Mouse (Mus musculus): ENCODE measurements around the gene Bud23. TPM values are rescaled to one million over a fixed set of nuclear protein-coding genes. Genes with fewer than 3 reads are reported as not detected.
"Not testable (repeated sequence)": the region's sequence is repeated elsewhere in the genome, so short reads cannot be mapped to it uniquely, and the experiment has no call there.

Bud23 gene
- polyA plus RNA-seq (2015; fragmentation: Nextera tagmentation; extraction: Ambion mirVana): 143 and 145 TPM in 2 replicates

- not testable (repeated sequence) for H3K9me3 ChIP-seq; ATAC-seq (ENCODE audit: low FRiP score, low read depth); H3K27me3 ChIP-seq
- WGBS: 72% methylated on average over 9 of the region's 9 CpGs
- H3K4me1 ChIP-seq: peaks cover 21% of the 10 kb centered on the region
- peaks cover 49% of the 10 kb centered on the region for H3K36me3 ChIP-seq
- H3K27ac ChIP-seq: 0 out of 2 replicates have a peak within 1 kb of the TSS, but pooled peaks have one; percentile 10
- peak within 1 kb of the TSS; percentile 95 for H3K4me2 ChIP-seq (replicated peaks)
- H3K9ac ChIP-seq: peak within 1 kb of the TSS; percentile 93
- H3K4me3 ChIP-seq: peak within 1 kb of the TSS; percentile 99
Observed at GRCm38 (mm10) chr5:135064909-135065446, at the start of gene Bud23. TSS of gene Bud23 (minus strand) at chr5:135064959.

- no peak overlapping the region for H3K4me2 ChIP-seq (replicated peaks)
- H3K4me3 ChIP-seq: no peak overlapping the region
- no peaks in the 10 kb centered on the region for H3K36me3 ChIP-seq
- H3K27ac ChIP-seq: no peak overlapping the region
- H3K27me3 ChIP-seq: peaks cover 15% of the 10 kb centered on the region
- 89% methylated on average over 12 of the region's 12 CpGs for WGBS
- H3K9ac ChIP-seq: no peak overlapping the region
- H3K9me3 ChIP-seq: no peaks in the 10 kb centered on the region
- H3K4me1 ChIP-seq: 0 out of 2 replicates have a peak, but pooled peaks cover 3% of the 10 kb centered on the region
- no peak for ATAC-seq (ENCODE audit: low FRiP score, low read depth)
Observed at GRCm38 (mm10) chr5:135113782-135114181, 49.0 kb upstream of the Bud23 start.

DNA sequence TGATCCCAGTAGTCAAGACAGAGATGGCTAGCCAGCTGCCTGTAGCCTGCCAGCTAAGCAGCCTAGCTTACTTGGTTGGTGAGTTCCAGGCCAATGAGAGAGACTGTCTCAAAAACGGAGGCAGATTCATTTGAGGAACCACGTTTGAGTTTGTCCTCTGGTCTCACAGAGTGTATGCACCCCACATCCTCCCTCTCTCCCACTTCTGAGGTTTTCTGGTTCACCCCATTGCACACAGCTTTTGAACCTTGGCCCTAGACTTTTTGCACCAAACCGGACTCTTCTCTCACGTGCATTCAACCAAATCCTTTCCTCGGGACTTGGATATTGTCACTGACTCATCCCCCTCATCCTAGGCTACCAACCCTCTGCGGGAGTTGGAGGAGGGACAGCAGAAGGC lies 45.2 kb upstream of the Bud23 start:
- H3K27ac ChIP-seq: no peak overlapping the region
- no peak overlapping the region for H3K9ac ChIP-seq
- peaks cover 51% of the 10 kb centered on the region for H3K27me3 ChIP-seq
- H3K9me3 ChIP-seq: no peaks in the 10 kb centered on the region
- 75% methylated on average over 6 of the region's 6 CpGs for WGBS
- H3K36me3 ChIP-seq: no peaks in the 10 kb centered on the region
- ATAC-seq (ENCODE audit: low FRiP score, low read depth): no peak
- H3K4me3 ChIP-seq: no peak overlapping the region
- H3K4me2 ChIP-seq (replicated peaks): no peak overlapping the region
- peaks cover 17% of the 10 kb centered on the region for H3K4me1 ChIP-seq

- peaks cover 51% of the 10 kb centered on the region for H3K27me3 ChIP-seq
Observed at GRCm38 (mm10) chr5:135109426-135109825, 44.7 kb upstream of the Bud23 start.

GRCm38 (mm10) chr5:135109017-135109416 lies 44.3 kb upstream of the Bud23 start:
- Histone ChIP-seq H3K9ac (no peak overlapping the region), H3K27me3 (peaks cover 55% of the 10 kb centered on the region), H3K27ac (no peak overlapping the region), H3K4me2 (replicated peaks) (no peak overlapping the region), H3K9me3 (no peaks in the 10 kb centered on the region), H3K36me3 (no peaks in the 10 kb centered on the region), H3K4me3 (no peak overlapping the region), H3K4me1 (peaks cover 17% of the 10 kb centered on the region)
- no peak for ATAC-seq (ENCODE audit: low FRiP score, low read depth)
- WGBS: 52% methylated on average over 6 of the region's 6 CpGs

More at GRCm38 (mm10) chr5:135109426-135109825, 44.7 kb upstream of the Bud23 start:
- no peak overlapping the region for H3K9ac ChIP-seq
- H3K4me1 ChIP-seq: peaks cover 17% of the 10 kb centered on the region
- no peak overlapping the region for H3K27ac ChIP-seq
- no peak overlapping the region for H3K4me2 ChIP-seq (replicated peaks)
- H3K4me3 ChIP-seq: no peak overlapping the region
- no peak for ATAC-seq (ENCODE audit: low FRiP score, low read depth)
- no peaks in the 10 kb centered on the region for H3K9me3 ChIP-seq
- no peaks in the 10 kb centered on the region for H3K36me3 ChIP-seq
- WGBS: 83% methylated on average over 3 of the region's 3 CpGs

- Histone ChIP-seq H3K4me3 (peak overlapping the region; percentile 56), H3K27me3 (peaks cover 55% of the 10 kb centered on the region), H3K27ac (no peak overlapping the region), H3K9ac (peak overlapping the region; percentile 76; the same call in 1 of the 2 replicates), H3K9me3 (no peaks in the 10 kb centered on the region), H3K4me1 (peaks cover 17% of the 10 kb centered on the region), H3K4me2 (replicated peaks) (peak overlapping the region; percentile 98), H3K36me3 (no peaks in the 10 kb centered on the region)
- peak; percentile 30; the same call in 1 of the 2 replicates for ATAC-seq (ENCODE audit: low FRiP score, low read depth)
- 7% methylated on average over 40 of the region's 40 CpGs for WGBS
Observed at GRCm38 (mm10) chr5:135107521-135108501, 43.1 kb upstream of the Bud23 start.

- H3K4me1 ChIP-seq: peaks cover 17% of the 10 kb centered on the region
- no peak overlapping the region for H3K27ac ChIP-seq
- peaks cover 55% of the 10 kb centered on the region for H3K27me3 ChIP-seq
Observed at GRCm38 (mm10) chr5:135106758-135107256, 42.0 kb upstream of the Bud23 start.

DNA sequence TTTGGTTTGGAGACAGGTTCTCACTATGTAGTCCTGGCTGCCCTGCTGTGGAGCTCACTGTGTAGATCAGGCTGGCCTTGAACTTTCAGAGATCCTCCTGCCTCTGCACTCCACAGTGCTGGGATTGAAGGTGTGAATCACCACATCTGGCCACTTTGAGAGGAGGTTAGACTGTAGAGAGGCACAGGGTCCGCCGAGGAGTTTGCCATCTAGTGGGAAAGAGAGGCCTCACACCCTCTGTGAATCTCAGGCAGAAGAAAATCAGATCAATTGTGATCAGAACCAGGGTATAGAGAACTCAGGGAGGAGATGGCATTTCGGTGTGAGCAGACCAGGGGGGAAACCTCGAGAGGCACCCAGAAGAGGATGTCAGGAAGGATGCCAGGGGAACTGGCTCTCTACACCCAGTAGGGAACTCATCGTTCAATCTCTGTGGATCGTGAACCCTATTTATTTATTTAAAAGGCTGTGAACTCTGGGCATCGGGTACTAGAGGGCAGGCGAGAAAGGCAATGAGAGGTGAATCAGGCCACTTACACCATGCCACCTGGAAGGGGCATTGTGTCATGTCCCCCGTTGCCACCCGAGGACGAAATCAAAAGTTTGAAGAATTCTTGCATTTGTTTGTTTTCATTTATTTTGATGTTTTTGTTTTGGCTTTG lies 39.4 kb upstream of the Bud23 start:
- 66% methylated on average over 11 of the region's 11 CpGs for WGBS
- H3K4me3 ChIP-seq: no peak overlapping the region
- peaks cover 17% of the 10 kb centered on the region for H3K4me1 ChIP-seq
- no peak overlapping the region for H3K4me2 ChIP-seq (replicated peaks)
- no peak overlapping the region for H3K9ac ChIP-seq
- no peaks in the 10 kb centered on the region for H3K36me3 ChIP-seq
- no peaks in the 10 kb centered on the region for H3K9me3 ChIP-seq
- no peak overlapping the region for H3K27ac ChIP-seq
- ATAC-seq (ENCODE audit: low FRiP score, low read depth): no peak
- peaks cover 44% of the 10 kb centered on the region for H3K27me3 ChIP-seq

More at GRCm38 (mm10) chr5:135106758-135107256, 42.0 kb upstream of the Bud23 start:
- peak; percentile 84 for ATAC-seq (ENCODE audit: low FRiP score, low read depth)
- Histone ChIP-seq H3K4me2 (replicated peaks) (peak overlapping the region; percentile 98), H3K36me3 (no peaks in the 10 kb centered on the region), H3K4me3 (peak overlapping the region; percentile 56), H3K9ac (peak overlapping the region; percentile 76), H3K9me3 (no peaks in the 10 kb centered on the region)
- WGBS: under 1% methylated on average over 48 of the region's 48 CpGs

- Histone ChIP-seq H3K9me3 (no peaks in the 10 kb centered on the region), H3K4me1 (no peaks in the 10 kb centered on the region), H3K4me2 (replicated peaks) (no peak overlapping the region), H3K27ac (no peak overlapping the region), H3K4me3 (no peak overlapping the region), H3K27me3 (peaks cover 16% of the 10 kb centered on the region), H3K9ac (no peak overlapping the region), H3K36me3 (no peaks in the 10 kb centered on the region)
- 75% methylated on average over 1 of the region's 1 CpGs for WGBS
- ATAC-seq (ENCODE audit: low FRiP score, low read depth): no peak
Observed at GRCm38 (mm10) chr5:135100981-135101380, 36.2 kb upstream of the Bud23 start.

DNA sequence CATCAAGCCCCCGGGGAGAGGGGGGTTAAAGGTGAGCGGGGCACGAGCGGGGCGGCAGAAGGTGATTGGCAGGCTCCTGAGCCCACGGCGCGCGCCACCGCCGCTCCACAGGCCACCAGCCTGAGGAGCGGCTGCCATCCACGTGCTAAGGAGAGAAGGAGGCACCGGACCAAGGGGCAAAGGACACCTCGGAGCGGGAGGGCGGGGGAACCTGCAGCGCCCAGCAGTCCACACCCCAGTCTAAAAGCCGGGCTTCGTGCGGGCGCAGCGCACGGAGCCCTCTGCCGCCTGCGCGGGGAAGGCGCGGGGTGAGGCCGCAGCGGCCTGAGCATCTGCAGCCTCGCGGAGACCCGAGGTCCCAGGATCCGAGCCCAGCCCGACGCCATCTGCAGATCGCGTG lies 24.9 kb upstream of the Bud23 start, which contains the start of gene Mlxipl:
TSS of gene Mlxipl (plus strand) at position 238 of the 400 bp plus-strand sequence.
- H3K36me3 ChIP-seq: no peaks in the 10 kb centered on the region
- H3K27me3 ChIP-seq: peaks cover 60% of the 10 kb centered on the region

DNA sequence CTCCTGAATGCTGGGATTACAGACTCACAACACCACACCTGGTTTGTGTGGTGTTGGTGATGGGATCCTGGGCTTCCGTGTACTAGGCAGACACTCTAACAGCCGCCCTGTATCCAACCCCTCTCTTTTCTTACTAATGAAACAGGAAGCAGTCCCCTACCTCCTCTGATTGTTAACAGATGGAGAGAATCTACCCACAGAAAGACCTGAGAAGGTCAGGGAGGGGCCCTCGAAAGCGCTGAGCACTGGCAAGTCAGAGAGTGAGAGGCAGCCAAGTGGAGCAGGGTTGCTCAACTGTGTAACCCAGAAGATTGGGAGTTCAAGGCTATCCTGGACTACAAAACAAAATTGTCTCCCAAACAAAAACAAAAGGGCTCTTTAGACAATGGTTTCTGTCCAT lies 22.1 kb upstream of the Bud23 start:
- ATAC-seq (ENCODE audit: low FRiP score, low read depth): no peak
- no peak overlapping the region for H3K9ac ChIP-seq
- H3K4me3 ChIP-seq: no peak overlapping the region
- H3K4me2 ChIP-seq (replicated peaks): no peak overlapping the region
- peaks cover 41% of the 10 kb centered on the region for H3K27me3 ChIP-seq
- H3K27ac ChIP-seq: no peak overlapping the region
- H3K9me3 ChIP-seq: peaks cover 6% of the 10 kb centered on the region
- WGBS: 19% methylated on average over 4 of the region's 4 CpGs
- H3K36me3 ChIP-seq: no peaks in the 10 kb centered on the region
- H3K4me1 ChIP-seq: peaks cover 5% of the 10 kb centered on the region

More for the DNA sequence above, 24.9 kb upstream of the Bud23 start, which contains the start of gene Mlxipl:
- peaks cover 6% of the 10 kb centered on the region for H3K9me3 ChIP-seq
- ATAC-seq (ENCODE audit: low FRiP score, low read depth): no peak
- H3K4me2 ChIP-seq (replicated peaks): peak within 1 kb of the TSS; percentile 61
- 1% methylated on average over 38 of the region's 39 CpGs for WGBS
- H3K4me3 ChIP-seq: peak within 1 kb of the TSS; percentile 33
- no peak within 1 kb of the TSS for H3K27ac ChIP-seq
- H3K4me1 ChIP-seq: peaks cover 5% of the 10 kb centered on the region
- H3K9ac ChIP-seq: peak within 1 kb of the TSS; percentile 56
